Mouse (Mus musculus): Measurements from ENCODE around the gene Cnot2.

Gene Cnot2

GRCm38 (mm10) chr10:116562731-116563480 is 18.4 kb downstream of the Cnot2 start:
- no peak for DNase-seq (ENCODE audit: low spot score)

- DNase-seq (ENCODE audit: low spot score): no peak
Measured at GRCm38 (mm10) chr10:116562210-116562609, 19.1 kb downstream of the Cnot2 start.

GRCm38 (mm10) chr10:116559171-116559570 is 22.1 kb downstream of the Cnot2 start:
- no peak for DNase-seq (ENCODE audit: low spot score)

GRCm38 (mm10) chr10:116557166-116557565 is 24.1 kb downstream of the Cnot2 start:
- DNase-seq (ENCODE audit: low spot score): no peak

GRCm38 (mm10) chr10:116554434-116554833 is 26.9 kb downstream of the Cnot2 start:
- no peak for DNase-seq (ENCODE audit: low spot score)

GRCm38 (mm10) chr10:116547958-116548357 is 33.4 kb downstream of the Cnot2 start:
- DNase-seq (ENCODE audit: low spot score): no peak

- DNase-seq (ENCODE audit: low spot score): no peak
Measured at GRCm38 (mm10) chr10:116546177-116546576, 35.1 kb downstream of the Cnot2 start.

GRCm38 (mm10) chr10:116543061-116543460 is 38.2 kb downstream of the Cnot2 start:
- no peak for DNase-seq (ENCODE audit: low spot score)

- no peak for DNase-seq (ENCODE audit: low spot score)
Measured at GRCm38 (mm10) chr10:116540750-116541149, 40.6 kb downstream of the Cnot2 start.

GRCm38 (mm10) chr10:116537495-116537894 is 43.8 kb downstream of the Cnot2 start:
- no peak for DNase-seq (ENCODE audit: low spot score)

- DNase-seq (ENCODE audit: low spot score): no peak
Measured at GRCm38 (mm10) chr10:116534278-116534677, 47.0 kb downstream of the Cnot2 start.

- no peak for DNase-seq (ENCODE audit: low spot score)
Measured at GRCm38 (mm10) chr10:116532561-116532960, 48.8 kb downstream of the Cnot2 start.

GRCm38 (mm10) chr10:116531063-116531462 is 50.2 kb downstream of the Cnot2 start:
- no peak for DNase-seq (ENCODE audit: low spot score)

- no peak for DNase-seq (ENCODE audit: low spot score)
Measured at GRCm38 (mm10) chr10:116519588-116519987, 61.7 kb downstream of the Cnot2 start.

GRCm38 (mm10) chr10:116515590-116515989 is 65.7 kb downstream of the Cnot2 start:
- no peak for DNase-seq (ENCODE audit: low spot score)

- DNase-seq (ENCODE audit: low spot score): no peak
Measured at GRCm38 (mm10) chr10:116515158-116515557, 66.2 kb downstream of the Cnot2 start.

GRCm38 (mm10) chr10:116513254-116513635 is 68.1 kb downstream of the Cnot2 start:
- no peak for DNase-seq (ENCODE audit: low spot score)

GRCm38 (mm10) chr10:116512521-116513253 is 68.6 kb downstream of the Cnot2 start:
- no peak for DNase-seq (ENCODE audit: low spot score)

- DNase-seq (ENCODE audit: low spot score): no peak
Measured at GRCm38 (mm10) chr10:116505303-116506014, 75.9 kb downstream of the Cnot2 start.

- no peak for DNase-seq (ENCODE audit: low spot score)
Measured at GRCm38 (mm10) chr10:116492768-116493167, 88.5 kb downstream of the Cnot2 start.

GRCm38 (mm10) chr10:116486895-116487747 is 94.2 kb downstream of the Cnot2 start:
- DNase-seq (ENCODE audit: low spot score): no peak

GRCm38 (mm10) chr10:116481917-116482316 is 99.4 kb downstream of the Cnot2 start:
- DNase-seq (ENCODE audit: low spot score): no peak
